Mouse (Mus musculus): Measurements from ENCODE around the gene Csmd2.

- TF ChIP-seq POLR2A (IDR thresholded peaks at IDR 0.05; ENCODE audit: borderline replicate concordance, extremely low read depth, low read depth, low read length) (no peak), CTCF (IDR thresholded peaks at IDR 0.05; ENCODE audit: insufficient read depth, low read length) (no peak)
These were observed 155.5 kb downstream of the Csmd2 start for GRCm38 (mm10) chr4:128143147-128143546.

Data from lung, adult 2 months (tissue).